ENCODE assay signal across 30 mouse cellular contexts in the genomic region with DNA sequence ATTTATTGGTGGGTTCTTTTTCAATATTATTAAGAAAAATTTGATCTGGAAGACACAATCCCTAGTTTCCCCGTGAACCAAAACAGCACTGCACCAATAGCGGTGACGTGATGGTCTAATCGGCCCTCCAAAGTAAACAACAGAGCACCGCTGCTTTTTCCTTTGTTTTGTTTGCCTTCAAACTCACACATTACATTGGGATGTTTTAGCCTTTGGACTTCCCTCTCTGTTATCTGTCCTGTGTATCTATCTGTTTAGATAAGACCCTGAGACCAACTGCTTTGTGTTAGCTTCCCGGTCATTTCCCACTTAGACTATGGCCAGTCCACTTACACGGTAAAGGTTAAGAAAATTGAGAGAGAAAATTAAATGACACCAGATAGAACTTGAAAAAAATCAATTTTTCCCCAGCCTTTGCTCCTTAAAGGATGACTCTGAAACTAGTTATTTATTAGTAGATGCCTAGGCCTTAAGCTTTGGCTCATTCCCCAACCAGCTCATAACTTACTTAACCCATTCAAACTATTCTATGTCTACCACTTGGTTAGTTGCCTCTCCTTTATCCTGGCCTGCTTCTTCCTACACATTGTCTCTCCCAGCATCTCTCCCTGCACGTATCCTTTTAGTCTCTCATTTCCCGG.
DNase-seq lines count a peak whose midpoint lies in the region; ATAC-seq and TF ChIP-seq lines count a peak whose summit lies in the region.
"Had no signal": no experiment of that assay in that cellular context is flagged by ENCODE, and none has a peak within 500 bp of the region (broad histone marks: within the 10 kb centered on the region; RNA-seq: fewer than 3 reads in every experiment).

No protein-coding gene starts in this region.

- no peaks in the 10 kb centered on the region for H3K27me3 ChIP-seq in liver, embryonic 13.5 days
- H3K27me3 ChIP-seq: CH12.LX; forebrain, embryonic 13.5 days; hindbrain, embryonic 15.5 days; kidney, embryonic 15.5 days; limb, embryonic 13.5 days; neural tube, embryonic 13.5 days had no signal

- H3K9ac ChIP-seq in liver, embryonic 13.5 days: no peak overlapping the region
- H3K9ac ChIP-seq: forebrain, embryonic 13.5 days; hindbrain, embryonic 15.5 days; kidney, embryonic 15.5 days; limb, embryonic 13.5 days; neural tube, embryonic 13.5 days had no signal

- no peak for TF ChIP-seq POLR2A in lung, adult 2 months (IDR thresholded peaks at IDR 0.05; ENCODE audit: borderline replicate concordance, extremely low read depth, low read depth, low read length)

- ATAC-seq in liver, embryonic 13.5 days (ENCODE audit: low read depth): peak; percentile 64
- ATAC-seq: activated CD4-positive, CD25-positive, alpha-beta regulatory T cell, adult 4 months; forebrain, embryonic 13.5 days; inflammation-experienced regulatory T-cells, adult 6 months; midbrain, embryonic 16.5 days had no signal

- 43% methylated on average over 9 of the region's 9 CpGs for WGBS in lung, adult 2 months
- WGBS in liver, embryonic 13.5 days (ENCODE audit: insufficient replicate concordance): 54% methylated on average over 9 of the region's 9 CpGs

- H3K9me3 ChIP-seq in liver, embryonic 13.5 days (replicated peaks): no peaks in the 10 kb centered on the region; the same call in 1 of the 2 replicates
- H3K9me3 ChIP-seq: forebrain, embryonic 13.5 days; hindbrain, embryonic 10.5 days; hindbrain, embryonic 15.5 days; kidney, embryonic 15.5 days; limb, embryonic 13.5 days; midbrain, embryonic 10.5 days; neural tube, embryonic 13.5 days had no signal

- no peak overlapping the region for H3K4me3 ChIP-seq in lung, adult 2 months (replicated peaks; ENCODE audit: extremely low read depth, low read depth, low read length)
- H3K4me3 ChIP-seq in liver, embryonic 13.5 days (replicated peaks): no peak overlapping the region
- H3K4me3 ChIP-seq: forebrain, embryonic 13.5 days; hindbrain, embryonic 10.5 days; hindbrain, embryonic 15.5 days; kidney, embryonic 15.5 days; limb, embryonic 13.5 days; midbrain, embryonic 10.5 days; myocyte; neural tube, embryonic 13.5 days had no signal

- H3K36me3 ChIP-seq in liver, embryonic 13.5 days: no peaks in the 10 kb centered on the region
- H3K36me3 ChIP-seq: hindbrain, embryonic 10.5 days; hindbrain, embryonic 15.5 days; kidney, embryonic 15.5 days; limb, embryonic 13.5 days; midbrain, embryonic 10.5 days; neural tube, embryonic 13.5 days had no signal

- DNase-seq in embryo, embryonic 10.5 days (ENCODE audit: low spot score): peak; percentile 6
- DNase-seq in embryo, embryonic 11 days: no peak
- DNase-seq in lung, postnatal 10 days: peak; percentile 6
- DNase-seq in lung, adult 2 months: no peak
- no peak for DNase-seq in liver, embryonic 13.5 days
- peak; percentile 54 for DNase-seq in yolk sac, embryonic 10.5 days (ENCODE audit: low spot score)
- no peak for DNase-seq in right cerebral cortex, adult 18-20 months
- no peak for DNase-seq in layer of hippocampus, adult 18-20 months (ENCODE audit: low spot score in 2 of 2)
- DNase-seq: adrenal gland, adult 2 months; adrenal gland, postnatal 36 days; cerebellum, adult 8-10 months; cerebellum, postnatal 25 days; gastrocnemius, postnatal 10 days; heart, postnatal 14 days; kidney, adult 11 months; kidney, postnatal 25 days; spleen, adult 18-20 months; thymus, postnatal 25 days had no signal

- no peaks in the 10 kb centered on the region for H3K4me1 ChIP-seq in lung, adult 2 months (ENCODE audit: control insufficient read depth, insufficient read depth, low read length)
- peaks cover 2% of the 10 kb centered on the region; the same call in 1 of the 2 replicates for H3K4me1 ChIP-seq in liver, embryonic 13.5 days (replicated peaks)
- H3K4me1 ChIP-seq: forebrain, embryonic 13.5 days; hindbrain, embryonic 10.5 days; hindbrain, embryonic 15.5 days; kidney, embryonic 15.5 days; limb, embryonic 13.5 days; neural tube, embryonic 13.5 days had no signal

- TF ChIP-seq CTCF in lung, adult 2 months (IDR thresholded peaks at IDR 0.05; ENCODE audit: insufficient read depth, low read length): no peak

- no peak overlapping the region; the same call in 1 of the 2 replicates for H3K27ac ChIP-seq in liver, embryonic 13.5 days
- H3K27ac ChIP-seq: forebrain, embryonic 13.5 days; hindbrain, embryonic 15.5 days; kidney, embryonic 15.5 days; limb, embryonic 13.5 days; midbrain, embryonic 10.5 days; neural tube, embryonic 13.5 days had no signal

- no peak overlapping the region for H3K4me2 ChIP-seq in liver, embryonic 13.5 days
- H3K4me2 ChIP-seq: forebrain, embryonic 13.5 days; hindbrain, embryonic 15.5 days; kidney, embryonic 15.5 days; limb, embryonic 13.5 days; neural tube, embryonic 13.5 days had no signal

Comparison
In these comparisons a context has a peak if more than half of its experiments do, and no peak if none do; other contexts are left out.
1. DNase-seq: peak in embryo, embryonic 10.5 days (single experiment), lung, postnatal 10 days (single experiment) and yolk sac, embryonic 10.5 days (single experiment); none in embryo, embryonic 11 days (single experiment), lung, adult 2 months (single experiment), liver, embryonic 13.5 days (single experiment), right cerebral cortex, adult 18-20 months (single experiment) and layer of hippocampus, adult 18-20 months (0 of 2).